Mouse (Mus musculus): Measurements from ENCODE around the gene Yod1. TPM values are rescaled to one million over a fixed set of nuclear protein-coding genes. Genes with fewer than 3 reads are reported as not detected.

Yod1 gene
- polyA plus RNA-seq, 1 experiment: 5.3 TPM

GRCm38 (mm10) chr1:130744217-130744616, 27.1 kb downstream of the Yod1 start:
- no peak for DNase-seq (ENCODE audit: low read depth)

GRCm38 (mm10) chr1:130744961-130745360, 27.8 kb downstream of the Yod1 start:
- DNase-seq (ENCODE audit: low read depth): no peak
- TF ChIP-seq CTCF (IDR thresholded peaks at IDR 0.05; ENCODE audit: borderline replicate concordance, extremely low read depth, insufficient read depth, insufficient read length): no peak
- no peak for TF ChIP-seq POLR2A (IDR thresholded peaks at IDR 0.05; ENCODE audit: borderline replicate concordance, extremely low read depth, insufficient read depth, insufficient read length, poor library complexity, severe bottlenecking)

More at GRCm38 (mm10) chr1:130744217-130744616, 27.1 kb downstream of the Yod1 start:
- TF ChIP-seq CTCF (IDR thresholded peaks at IDR 0.05; ENCODE audit: borderline replicate concordance, extremely low read depth, insufficient read depth, insufficient read length) (no peak), POLR2A (IDR thresholded peaks at IDR 0.05; ENCODE audit: borderline replicate concordance, extremely low read depth, insufficient read depth, insufficient read length, poor library complexity, severe bottlenecking) (no peak)

- no peak for DNase-seq (ENCODE audit: low read depth)
- TF ChIP-seq POLR2A (IDR thresholded peaks at IDR 0.05; ENCODE audit: borderline replicate concordance, extremely low read depth, insufficient read depth, insufficient read length, poor library complexity, severe bottlenecking) (no peak), CTCF (IDR thresholded peaks at IDR 0.05; ENCODE audit: borderline replicate concordance, extremely low read depth, insufficient read depth, insufficient read length) (no peak)
These were observed 28.5 kb downstream of the Yod1 start for GRCm38 (mm10) chr1:130745591-130745990.

GRCm38 (mm10) chr1:130746819-130747218, 29.7 kb downstream of the Yod1 start:
- no peak for TF ChIP-seq CTCF (IDR thresholded peaks at IDR 0.05; ENCODE audit: borderline replicate concordance, extremely low read depth, insufficient read depth, insufficient read length)
- TF ChIP-seq POLR2A (IDR thresholded peaks at IDR 0.05; ENCODE audit: borderline replicate concordance, extremely low read depth, insufficient read depth, insufficient read length, poor library complexity, severe bottlenecking): no peak
- DNase-seq (ENCODE audit: low read depth): no peak

GRCm38 (mm10) chr1:130759689-130760088, 42.6 kb downstream of the Yod1 start:
- TF ChIP-seq CTCF (IDR thresholded peaks at IDR 0.05; ENCODE audit: borderline replicate concordance, extremely low read depth, insufficient read depth, insufficient read length) (no peak), POLR2A (IDR thresholded peaks at IDR 0.05; ENCODE audit: borderline replicate concordance, extremely low read depth, insufficient read depth, insufficient read length, poor library complexity, severe bottlenecking) (no peak)
- DNase-seq (ENCODE audit: low read depth): no peak

- TF ChIP-seq POLR2A (IDR thresholded peaks at IDR 0.05; ENCODE audit: borderline replicate concordance, extremely low read depth, insufficient read depth, insufficient read length, poor library complexity, severe bottlenecking): no peak
- no peak for TF ChIP-seq CTCF (IDR thresholded peaks at IDR 0.05; ENCODE audit: borderline replicate concordance, extremely low read depth, insufficient read depth, insufficient read length)
- no peak for DNase-seq (ENCODE audit: low read depth)
These were observed 44.5 kb downstream of the Yod1 start for GRCm38 (mm10) chr1:130761597-130761996.

- no peak for TF ChIP-seq POLR2A (IDR thresholded peaks at IDR 0.05; ENCODE audit: borderline replicate concordance, extremely low read depth, insufficient read depth, insufficient read length, poor library complexity, severe bottlenecking)
- no peak for DNase-seq (ENCODE audit: low read depth)
These were observed 45.1 kb downstream of the Yod1 start for GRCm38 (mm10) chr1:130762045-130762760.

GRCm38 (mm10) chr1:130764027-130764461, 46.9 kb downstream of the Yod1 start:
- DNase-seq (ENCODE audit: low read depth): no peak
- TF ChIP-seq CTCF (IDR thresholded peaks at IDR 0.05; ENCODE audit: borderline replicate concordance, extremely low read depth, insufficient read depth, insufficient read length): no peak
- no peak for TF ChIP-seq POLR2A (IDR thresholded peaks at IDR 0.05; ENCODE audit: borderline replicate concordance, extremely low read depth, insufficient read depth, insufficient read length, poor library complexity, severe bottlenecking)

- no peak for DNase-seq (ENCODE audit: low read depth)
- TF ChIP-seq POLR2A (IDR thresholded peaks at IDR 0.05; ENCODE audit: borderline replicate concordance, extremely low read depth, insufficient read depth, insufficient read length, poor library complexity, severe bottlenecking): no peak
- TF ChIP-seq CTCF (IDR thresholded peaks at IDR 0.05; ENCODE audit: borderline replicate concordance, extremely low read depth, insufficient read depth, insufficient read length): no peak
These were observed 49.9 kb downstream of the Yod1 start for GRCm38 (mm10) chr1:130767066-130767465.

GRCm38 (mm10) chr1:130769925-130770324, 52.8 kb downstream of the Yod1 start:
- no peak for DNase-seq (ENCODE audit: low read depth)
- TF ChIP-seq CTCF (IDR thresholded peaks at IDR 0.05; ENCODE audit: borderline replicate concordance, extremely low read depth, insufficient read depth, insufficient read length) (no peak), POLR2A (IDR thresholded peaks at IDR 0.05; ENCODE audit: borderline replicate concordance, extremely low read depth, insufficient read depth, insufficient read length, poor library complexity, severe bottlenecking) (no peak)

GRCm38 (mm10) chr1:130770487-130770886, 53.4 kb downstream of the Yod1 start:
- TF ChIP-seq CTCF (IDR thresholded peaks at IDR 0.05; ENCODE audit: borderline replicate concordance, extremely low read depth, insufficient read depth, insufficient read length): no peak
- TF ChIP-seq POLR2A (IDR thresholded peaks at IDR 0.05; ENCODE audit: borderline replicate concordance, extremely low read depth, insufficient read depth, insufficient read length, poor library complexity, severe bottlenecking): no peak
- DNase-seq (ENCODE audit: low read depth): no peak

GRCm38 (mm10) chr1:130770981-130771494, 53.9 kb downstream of the Yod1 start:
- no peak for DNase-seq (ENCODE audit: low read depth)
- TF ChIP-seq POLR2A (IDR thresholded peaks at IDR 0.05; ENCODE audit: borderline replicate concordance, extremely low read depth, insufficient read depth, insufficient read length, poor library complexity, severe bottlenecking) (no peak), CTCF (IDR thresholded peaks at IDR 0.05; ENCODE audit: borderline replicate concordance, extremely low read depth, insufficient read depth, insufficient read length) (no peak)

Other genes with a start within 250 kb of the Yod1 start
- gene Zp3r, start 87.7 kb upstream of the Yod1 start, polyA plus RNA-seq (2012; rRNA removed): not detected in 2 replicates
- gene C4bp, start 55.7 kb upstream of the Yod1 start, polyA plus RNA-seq (2012; rRNA removed): 0.03 TPM in 1 of 2 replicates, not detected in the other
- gene Gm29427, start 1.5 kb upstream of the Yod1 start, polyA plus RNA-seq (2012; rRNA removed): not detected in 2 replicates
- 32.9 and 33.9 TPM in 2 replicates for gene Pfkfb2, start 11.9 kb downstream of the Yod1 start, polyA plus RNA-seq (2012; rRNA removed)
- 0.50 and 0.59 TPM in 2 replicates for gene AA986860, start 14.6 kb downstream of the Yod1 start, polyA plus RNA-seq (2012; rRNA removed)
- 0.04 and 0.08 TPM in 2 replicates for gene Fcamr, start 83.6 kb downstream of the Yod1 start, polyA plus RNA-seq (2012; rRNA removed)
- gene Pigr, start 109.4 kb downstream of the Yod1 start, polyA plus RNA-seq (2012; rRNA removed): 0.03 and 0.16 TPM in 2 replicates
- gene Fcmr, start 148.3 kb downstream of the Yod1 start, polyA plus RNA-seq (2012; rRNA removed): 0.19 and 0.28 TPM in 2 replicates
- not detected in 2 replicates for gene Il24, start 170.1 kb downstream of the Yod1 start, polyA plus RNA-seq (2012; rRNA removed)
- not detected in 2 replicates for gene Il20, start 194.1 kb downstream of the Yod1 start, polyA plus RNA-seq (2012; rRNA removed)
- gene Il19, start 222.8 kb downstream of the Yod1 start, polyA plus RNA-seq (2012; rRNA removed): not detected in 2 replicates